Mouse (Mus musculus) neural tube, embryonic 10.5 days (tissue): ENCODE measurements around the gene Ivd.

ENCODE experiments used
- DNase-seq: peaks from one replicate; pipeline ENCODE4 v3.0.0-alpha.2; 2017; ENCODE audit warnings: low spot score; ENCODE audit errors: extremely low spot score

Ivd gene

DNA sequence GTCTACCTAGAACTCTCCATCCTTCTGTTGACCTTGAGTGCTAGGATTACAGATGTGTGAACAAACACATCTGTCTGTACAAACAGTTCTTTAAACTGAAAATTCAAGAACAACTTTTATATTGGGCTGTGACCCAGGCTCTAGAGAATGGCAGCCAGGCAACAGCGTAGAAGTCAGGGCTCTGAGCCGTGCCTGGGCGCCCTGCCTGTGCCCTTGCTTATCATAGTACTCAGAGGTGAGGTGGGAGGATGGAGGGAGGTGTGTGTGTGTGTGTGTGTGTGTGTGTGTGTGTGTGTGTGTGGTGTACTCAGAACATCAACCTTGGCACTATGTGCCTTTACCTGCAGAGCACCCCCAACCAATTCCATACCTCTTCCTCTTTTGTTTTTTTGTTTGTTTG, 46.0 kb downstream of the Ivd start:
- no peak for DNase-seq

DNA sequence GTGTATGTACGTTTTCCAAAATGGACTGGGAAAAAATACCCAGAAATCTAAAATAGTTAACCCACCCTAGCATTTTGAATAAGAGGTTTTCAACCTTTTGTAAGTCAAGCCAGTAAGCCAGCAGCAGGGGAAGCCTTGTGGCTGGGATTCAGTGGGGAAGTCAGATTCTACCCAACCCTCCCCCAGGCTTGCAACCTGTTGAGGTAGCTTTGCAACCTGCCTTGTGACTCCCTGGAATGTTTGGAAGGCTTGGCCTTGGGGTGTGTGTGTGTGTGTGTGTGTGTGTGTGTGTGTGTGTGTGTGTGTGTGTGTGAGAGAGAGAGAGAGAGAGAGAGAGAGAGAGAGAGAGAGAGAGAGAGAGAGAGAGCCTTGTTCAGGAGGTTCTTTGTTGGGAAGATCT, 47.4 kb downstream of the Ivd start:
- no peak for DNase-seq

DNA sequence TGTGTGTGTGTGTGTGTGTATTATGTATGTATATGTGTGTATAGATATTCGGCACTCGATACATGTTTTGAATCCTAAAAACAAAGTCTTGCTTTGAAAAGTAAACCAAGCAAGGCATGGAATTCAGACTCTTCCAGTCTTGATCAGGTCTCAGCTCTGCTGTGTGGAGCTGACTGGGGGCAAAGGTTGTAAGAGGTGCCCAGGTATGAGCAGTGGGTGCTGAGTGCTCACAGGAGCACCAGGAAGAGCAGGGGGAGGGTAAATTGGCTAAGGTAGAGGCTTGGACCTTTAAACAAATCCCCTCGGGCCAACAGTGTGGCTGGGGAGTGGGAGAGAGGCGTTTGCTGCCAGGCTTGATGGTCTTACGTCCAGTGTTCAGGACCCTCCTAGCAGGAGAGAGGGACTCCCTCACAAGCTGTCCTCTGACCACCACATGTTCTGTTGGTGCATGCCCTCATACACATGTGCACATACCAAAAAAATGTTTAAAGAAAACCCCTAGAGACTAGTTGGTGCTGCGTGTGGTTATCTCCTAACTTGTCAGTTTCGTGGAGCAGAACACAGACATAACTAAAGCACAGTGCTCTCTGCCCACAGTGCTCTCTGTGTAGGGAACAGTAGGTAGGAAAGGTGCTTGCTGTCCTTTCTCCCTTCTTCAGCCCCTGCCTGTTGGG, 49.0 kb downstream of the Ivd start:
- DNase-seq, result no peak

DNA sequence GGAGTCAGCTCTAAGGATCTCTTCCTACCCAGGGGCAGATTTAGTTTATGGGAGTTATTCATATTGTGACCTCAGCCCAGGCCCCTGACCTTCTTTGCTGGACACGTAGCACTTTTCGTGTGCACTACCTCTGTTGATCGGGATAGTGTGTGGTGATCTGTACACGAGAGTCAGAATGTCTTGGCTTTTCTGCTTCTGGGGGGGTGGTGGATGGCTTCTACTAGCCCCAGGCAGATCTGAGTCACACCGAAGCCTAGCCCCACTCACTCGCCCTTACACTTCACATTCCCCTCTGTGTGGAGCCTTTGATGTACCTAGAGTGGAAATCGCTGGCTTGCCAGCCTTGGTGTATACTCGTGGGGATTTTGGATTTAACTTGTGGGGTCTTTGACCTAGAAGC, 51.0 kb downstream of the Ivd start:
- no peak for DNase-seq

DNA sequence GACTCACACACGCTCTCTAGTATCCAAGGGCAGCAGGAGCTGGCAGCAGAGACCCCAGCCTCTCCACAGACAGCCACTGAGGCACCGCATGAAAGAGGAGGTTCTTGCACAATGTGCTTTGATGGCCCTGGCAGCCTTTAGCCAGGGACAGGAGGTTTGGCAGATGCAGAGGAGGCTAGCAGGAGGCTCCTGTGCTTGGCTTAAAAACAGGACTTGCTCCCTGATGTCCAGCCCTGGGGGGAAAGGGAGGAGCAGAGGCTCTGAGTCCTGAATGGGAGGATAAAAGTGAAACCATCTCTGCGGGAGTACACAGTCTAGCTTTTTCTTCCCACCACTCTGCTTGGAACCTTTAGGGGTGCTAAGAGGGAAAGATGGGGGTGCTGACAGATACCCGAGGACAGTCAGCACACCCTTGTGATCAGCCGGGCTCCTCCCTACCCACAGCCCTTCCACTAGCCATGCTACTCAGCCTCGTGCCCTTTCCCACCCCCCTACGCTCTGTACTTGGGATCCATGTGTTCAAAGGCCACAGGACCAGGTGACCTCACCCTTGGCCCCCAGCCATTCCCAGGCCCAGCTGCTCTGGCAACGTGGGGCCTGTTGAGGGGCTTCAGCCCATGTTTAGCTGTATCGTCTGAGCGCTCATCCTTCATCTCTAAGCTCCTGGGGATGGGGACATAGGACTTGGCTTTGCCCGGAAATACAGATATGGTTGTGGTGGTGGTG, 52.0 kb downstream of the Ivd start:
- no peak for DNase-seq

DNA sequence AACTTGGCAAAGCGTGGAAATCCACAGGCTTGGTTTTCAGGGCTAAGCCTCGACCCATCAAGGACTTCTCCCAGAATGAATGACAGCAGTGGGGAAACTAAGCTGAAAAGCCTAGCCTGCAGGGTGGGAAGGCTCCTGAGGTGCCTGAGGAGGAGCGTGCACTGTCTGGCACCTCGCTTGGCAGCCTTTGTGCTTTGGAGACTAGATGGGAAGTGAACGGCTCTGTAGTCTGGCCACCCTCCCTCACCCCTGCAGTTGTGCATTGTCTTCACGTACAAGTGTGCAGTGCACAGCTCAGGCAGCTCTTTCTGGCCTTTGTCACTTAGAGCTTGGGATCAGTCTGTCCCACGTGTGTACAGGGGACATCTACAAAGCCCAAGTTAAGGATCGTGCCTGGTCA, 52.9 kb downstream of the Ivd start:
- no peak for DNase-seq

DNA sequence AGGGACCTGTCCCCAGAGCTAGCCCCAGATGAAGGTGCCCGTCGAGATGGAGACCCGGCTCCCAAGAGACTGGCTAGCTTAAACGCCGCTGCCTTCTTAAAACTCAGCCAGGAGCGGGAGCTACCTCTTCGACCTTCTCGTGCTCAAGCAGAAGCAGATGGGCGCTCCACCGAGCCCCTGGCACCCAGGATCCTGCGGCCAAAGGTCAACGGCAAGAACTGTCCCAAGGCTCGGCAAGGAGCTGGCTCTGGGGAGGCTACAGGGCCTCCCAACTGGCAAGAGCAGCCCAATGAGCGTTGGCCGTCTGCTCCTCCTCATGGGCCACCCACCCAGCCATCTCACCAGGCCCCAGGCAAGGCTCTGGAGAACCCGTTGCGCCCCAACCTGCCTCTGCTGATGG, 54.7 kb downstream of the Ivd start:
- no peak for DNase-seq

DNA sequence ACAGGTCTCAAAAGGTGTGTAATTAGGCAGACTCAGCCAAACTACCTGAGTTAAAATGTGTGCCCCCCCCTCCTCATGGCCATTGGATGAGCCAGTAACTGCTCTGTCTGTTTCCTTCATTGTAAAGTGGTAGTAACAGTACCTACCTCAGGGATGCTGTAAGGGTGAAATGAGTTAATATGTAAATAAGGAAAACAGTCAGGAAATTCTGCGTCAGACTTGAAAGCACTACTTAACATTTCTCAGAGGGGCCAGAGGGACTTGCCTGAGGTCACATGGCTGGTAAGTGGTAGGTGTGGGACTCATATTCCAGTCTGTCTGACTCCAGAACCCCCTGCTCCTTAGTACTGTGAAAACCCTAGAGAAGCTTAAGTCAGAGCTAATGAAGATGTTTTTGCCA, 56.8 kb downstream of the Ivd start:
- no peak for DNase-seq

DNA sequence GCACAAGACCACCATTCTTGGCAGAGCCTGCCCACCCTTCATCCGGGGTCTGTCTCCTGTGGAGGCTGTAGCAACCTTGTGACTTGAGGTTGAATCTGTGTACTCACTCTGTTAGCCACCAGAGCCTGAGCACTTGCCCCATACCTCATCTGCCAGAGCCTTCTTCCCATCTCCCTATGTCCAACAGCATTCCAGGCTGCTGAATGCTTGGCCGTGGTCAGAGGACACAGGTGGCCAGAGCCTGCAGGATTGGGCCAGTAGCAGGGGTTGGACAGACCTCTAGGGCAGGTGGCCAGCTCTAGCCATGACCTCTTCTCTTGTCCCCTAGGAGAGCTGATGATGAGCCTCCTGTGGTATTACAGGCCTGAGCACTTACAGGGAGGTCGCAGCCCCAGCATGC, 58.7 kb downstream of the Ivd start:
- DNase-seq, result no peak

DNA sequence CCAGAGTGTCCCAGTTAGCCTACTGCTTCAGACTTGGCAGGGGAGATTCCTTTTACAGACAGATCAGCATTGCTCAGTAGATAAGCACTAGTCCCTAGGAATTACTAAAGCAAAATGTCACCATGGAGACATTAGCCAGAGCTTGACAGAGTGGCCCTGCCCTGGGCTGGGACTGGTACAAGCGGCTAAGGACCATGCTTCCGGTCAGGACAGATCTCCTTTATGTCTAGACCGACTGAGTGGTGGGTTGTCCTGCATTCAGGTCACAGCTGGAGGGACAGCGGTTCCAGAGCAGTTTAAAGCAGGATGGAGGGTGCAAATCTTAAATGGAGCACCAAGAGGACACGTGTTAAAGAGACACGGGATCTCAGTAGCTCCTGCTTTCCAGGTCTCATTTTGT, 64.2 kb downstream of the Ivd start:
- DNase-seq, result no peak

DNA sequence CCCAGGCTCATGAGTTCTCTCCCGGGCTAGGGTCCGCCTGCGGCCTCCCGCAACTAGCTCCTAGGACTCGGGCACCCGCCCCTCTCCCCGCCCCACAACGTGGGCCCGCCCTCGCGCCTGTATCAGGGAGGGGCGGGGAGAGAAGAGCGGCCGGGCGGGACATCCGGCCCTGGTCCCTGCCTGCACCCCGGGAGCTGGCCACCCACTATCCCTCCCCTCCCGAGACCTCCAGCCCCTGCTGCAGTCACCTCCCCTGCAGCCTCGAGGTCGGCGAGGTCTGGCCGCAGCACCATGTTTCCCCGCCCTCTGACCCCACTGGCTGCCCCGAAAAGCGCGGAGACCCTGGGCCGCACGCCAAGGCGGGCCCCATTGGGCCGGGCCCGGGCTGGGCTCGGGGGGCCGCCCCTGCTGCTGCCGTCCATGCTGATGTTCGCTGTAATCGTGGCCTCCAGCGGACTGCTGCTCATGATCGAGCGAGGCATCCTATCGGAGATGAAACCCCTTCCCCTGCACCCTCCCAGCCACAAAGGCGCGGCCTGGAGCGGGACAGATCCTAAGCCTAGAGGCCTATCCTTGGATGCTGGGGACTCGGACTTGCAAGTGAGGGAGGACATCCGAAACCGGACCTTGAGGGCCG, 64.7 kb downstream of the Ivd start, which contains the start of gene Chst14:
TSS of gene Chst14 (plus strand) at position 136 of the 637 bp plus-strand sequence.
- peak; percentile 75 for DNase-seq

DNA sequence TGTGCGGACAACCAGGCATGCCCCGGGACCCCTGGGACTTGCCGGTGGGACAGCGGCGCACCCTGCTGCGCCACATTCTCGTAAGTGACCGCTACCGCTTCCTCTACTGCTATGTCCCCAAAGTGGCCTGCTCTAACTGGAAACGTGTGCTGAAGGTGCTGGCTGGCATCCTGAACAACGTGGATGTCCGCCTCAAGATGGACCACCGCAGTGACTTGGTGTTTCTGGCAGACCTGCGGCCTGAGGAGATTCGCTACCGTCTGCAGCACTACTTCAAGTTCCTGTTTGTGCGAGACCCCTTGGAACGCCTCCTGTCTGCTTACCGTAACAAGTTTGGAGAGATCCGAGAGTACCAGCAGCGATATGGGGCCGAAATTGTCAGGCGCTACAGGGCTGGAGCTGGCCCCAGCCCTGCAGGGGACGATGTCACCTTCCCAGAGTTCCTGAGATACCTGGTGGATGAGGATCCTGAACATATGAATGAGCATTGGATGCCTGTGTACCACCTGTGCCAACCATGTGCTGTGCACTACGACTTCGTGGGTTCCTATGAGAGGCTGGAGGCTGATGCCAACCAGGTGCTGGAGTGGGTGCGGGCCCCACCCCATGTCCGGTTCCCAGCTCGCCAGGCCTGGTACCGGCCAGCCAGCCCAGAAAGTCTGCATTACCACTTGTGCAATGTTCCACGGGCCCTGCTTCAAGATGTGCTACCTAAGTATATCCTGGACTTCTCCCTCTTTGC, 65.4 kb downstream of the Ivd start:
- peak; percentile 50 for DNase-seq
